Comparison of ENCODE assay signal across 23 mouse cellular contexts in the genomic region with DNA sequence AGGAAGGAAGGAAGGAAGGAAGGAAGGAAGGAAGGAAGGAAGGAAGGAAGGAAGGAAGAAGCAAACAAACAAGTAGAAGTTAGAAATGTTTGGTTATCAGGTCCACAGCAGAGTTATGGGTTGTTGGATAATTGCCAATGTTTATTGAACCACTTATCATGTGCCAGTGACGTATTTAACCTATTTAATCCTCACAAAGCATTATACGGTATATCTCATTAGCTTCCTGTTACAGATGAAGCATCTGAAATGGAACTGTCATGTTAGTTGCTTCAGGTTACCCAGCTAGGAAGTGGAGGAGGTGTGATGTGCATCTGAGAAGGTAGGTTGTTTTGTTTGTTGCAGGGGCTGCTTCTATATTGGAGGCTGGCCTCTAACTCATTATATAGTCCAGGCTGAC. TPM values are rescaled to one million over a fixed set of nuclear protein-coding genes. Genes with fewer than 3 reads are reported as not detected.
A peak's percentile ranks its signal among the peaks of the same experiment; 100 is the strongest.
DNase-seq lines count a peak whose midpoint lies in the region; ATAC-seq and TF ChIP-seq lines count a peak whose summit lies in the region.
"Had no signal": no experiment of that assay in that cellular context is flagged by ENCODE, and none has a peak within 500 bp of the region (broad histone marks: within the 10 kb centered on the region; RNA-seq: fewer than 3 reads in every experiment).

No protein-coding gene starts in this region.

- H3K27me3 ChIP-seq in liver, postnatal 0 days (ENCODE audit: insufficient read depth, low read length): no peaks in the 10 kb centered on the region
- H3K27me3 ChIP-seq in liver, embryonic 11.5 days (replicated peaks; ENCODE audit: control insufficient read depth, insufficient read depth, low read length): peaks cover 8% of the 10 kb centered on the region
- no peaks in the 10 kb centered on the region for H3K27me3 ChIP-seq in forebrain, postnatal 0 days (ENCODE audit: insufficient read depth, low read length)
- H3K27me3 ChIP-seq: CH12.LX had no signal

- peak overlapping the region; percentile 81 for H3K27ac ChIP-seq in liver, postnatal 0 days (ENCODE audit: low read depth)
- no peak overlapping the region for H3K27ac ChIP-seq in liver, embryonic 11.5 days (ENCODE audit: low read depth, low read length)
- no peak overlapping the region for H3K27ac ChIP-seq in forebrain, postnatal 0 days (ENCODE audit: low read depth, low read length)
- H3K27ac ChIP-seq: embryonic facial prominence, embryonic 10.5 days; embryonic facial prominence, embryonic 12.5 days; forebrain, embryonic 13.5 days; forebrain, embryonic 15.5 days had no signal

- 45% methylated on average over 2 of the region's 2 CpGs for WGBS in liver, postnatal 0 days (ENCODE audit: insufficient replicate concordance)
- 55% methylated on average over 2 of the region's 2 CpGs for WGBS in liver, embryonic 11.5 days
- 72% methylated on average over 2 of the region's 2 CpGs for WGBS in forebrain, postnatal 0 days

- H3K4me3 ChIP-seq in liver, postnatal 0 days (ENCODE audit: low read depth, low read length): peak overlapping the region; percentile 37
- H3K4me3 ChIP-seq in liver, embryonic 11.5 days (ENCODE audit: low read depth, low read length): no peak overlapping the region
- H3K4me3 ChIP-seq in forebrain, postnatal 0 days (ENCODE audit: low read depth, low read length): no peak overlapping the region
- H3K4me3 ChIP-seq: embryonic facial prominence, embryonic 10.5 days; embryonic facial prominence, embryonic 12.5 days; forebrain, embryonic 13.5 days; forebrain, embryonic 15.5 days had no signal

- H3K4me1 ChIP-seq in liver, postnatal 0 days (ENCODE audit: insufficient read depth): 0 out of 2 replicates have a peak, but pooled peaks cover 4% of the 10 kb centered on the region
- peaks cover 3% of the 10 kb centered on the region; the same call in 1 of the 2 replicates for H3K4me1 ChIP-seq in liver, embryonic 11.5 days (replicated peaks; ENCODE audit: control insufficient read depth, insufficient read depth, low read length)
- no peaks in the 10 kb centered on the region for H3K4me1 ChIP-seq in forebrain, postnatal 0 days (ENCODE audit: insufficient read depth)
- H3K4me1 ChIP-seq: embryonic facial prominence, embryonic 10.5 days; embryonic facial prominence, embryonic 12.5 days; forebrain, embryonic 13.5 days; forebrain, embryonic 15.5 days had no signal

- no peak for ATAC-seq in liver, postnatal 0 days
- ATAC-seq in liver, embryonic 11.5 days (replicated peaks; ENCODE audit: low FRiP score): no peak
- ATAC-seq in megakaryocyte-erythroid progenitor cell, adult 5-6 weeks (replicated peaks; ENCODE audit: low FRiP score, low TSS enrichment, poor library complexity, severe bottlenecking): peak; percentile 57
- ATAC-seq in forebrain, postnatal 0 days: no peak
- ATAC-seq: CD4-positive, CD25-positive, alpha-beta regulatory T cell, adult 4 months; forebrain, embryonic 13.5 days; forebrain, embryonic 15.5 days had no signal

- no peaks in the 10 kb centered on the region; the same call in 1 of the 2 replicates for H3K36me3 ChIP-seq in liver, postnatal 0 days (replicated peaks; ENCODE audit: insufficient read depth, low read length)
- H3K36me3 ChIP-seq in liver, embryonic 11.5 days (ENCODE audit: control insufficient read depth, insufficient read depth, low read length): no peaks in the 10 kb centered on the region
- H3K36me3 ChIP-seq in forebrain, postnatal 0 days (ENCODE audit: insufficient read depth): no peaks in the 10 kb centered on the region
- H3K36me3 ChIP-seq: embryonic facial prominence, embryonic 10.5 days; embryonic facial prominence, embryonic 12.5 days; forebrain, embryonic 15.5 days; G1E had no signal

- no peaks in the 10 kb centered on the region for H3K9me3 ChIP-seq in liver, postnatal 0 days (ENCODE audit: low read length)
- H3K9me3 ChIP-seq in liver, embryonic 11.5 days (ENCODE audit: control insufficient read depth, low read length): no peaks in the 10 kb centered on the region
- no peaks in the 10 kb centered on the region for H3K9me3 ChIP-seq in forebrain, postnatal 0 days (ENCODE audit: low read length)
- H3K9me3 ChIP-seq: embryonic facial prominence, embryonic 10.5 days; embryonic facial prominence, embryonic 12.5 days; forebrain, embryonic 13.5 days; forebrain, embryonic 15.5 days; G1E had no signal

- peak; percentile 11 for DNase-seq in heart, adult 11 months
- no peak for DNase-seq in heart, adult 9 months (ENCODE audit: low spot score in 2 of 2)
- DNase-seq in liver, postnatal 0 days: no peak
- no peak for DNase-seq in liver, embryonic 11.5 days (ENCODE audit: low spot score)
- DNase-seq in forebrain, postnatal 0 days: no peak
- DNase-seq: adrenal gland, adult 2 months; adrenal gland, postnatal 10 days; adrenal gland, postnatal 25 days; B cell, adult 2 months; cerebellum, adult 11-12 months; cerebellum, adult 2 months; cerebellum, adult 9-10 months; cerebellum, postnatal 10 days; cerebellum, postnatal 25 days had no signal

- no peak for TF ChIP-seq EP300 in liver, postnatal 0 days (IDR thresholded peaks at IDR 0.05; ENCODE audit: low read depth)

- peak overlapping the region; percentile 52 for H3K4me2 ChIP-seq in liver, postnatal 0 days (ENCODE audit: low read depth, low read length)
- H3K4me2 ChIP-seq in liver, embryonic 11.5 days: no peak overlapping the region
- no peak overlapping the region for H3K4me2 ChIP-seq in forebrain, postnatal 0 days (ENCODE audit: low read depth)
- H3K4me2 ChIP-seq: embryonic facial prominence, embryonic 12.5 days; forebrain, embryonic 13.5 days; forebrain, embryonic 15.5 days had no signal

- peak overlapping the region; percentile 53 for H3K9ac ChIP-seq in liver, postnatal 0 days (replicated peaks)
- H3K9ac ChIP-seq in liver, embryonic 11.5 days (ENCODE audit: low read depth, low read length): no peak overlapping the region
- no peak overlapping the region for H3K9ac ChIP-seq in forebrain, postnatal 0 days
- H3K9ac ChIP-seq: embryonic facial prominence, embryonic 12.5 days; forebrain, embryonic 13.5 days; forebrain, embryonic 15.5 days had no signal

- TF ChIP-seq CTCF in liver, postnatal 0 days (IDR thresholded peaks at IDR 0.05; ENCODE audit: low read depth): no peak
- no peak for TF ChIP-seq CTCF in forebrain, postnatal 0 days (IDR thresholded peaks at IDR 0.05; ENCODE audit: low read depth)

RNA-seq across cellular contexts. Expression of gene Pglyrp2, which starts 4.0 kb away (rescaled TPM):
- polyA plus RNA-seq in liver, postnatal 0 days (2015; fragmentation: Nextera tagmentation; extraction: Ambion mirVana): 48.4 and 53.7 TPM in 2 replicates
- 1.8 and 2.2 TPM in 2 replicates for polyA plus RNA-seq in liver, embryonic 11.5 days (2014; fragmentation: Nextera tagmentation; extraction: Ambion mirVana)
- total RNA-seq in megakaryocyte-erythroid progenitor cell, adult 5-6 weeks (2014; fragmentation: Nextera tagmentation): 1.5 and 3.0 TPM in 2 replicates
- total RNA-seq in megakaryocyte-erythroid progenitor cell, adult 5-6 weeks (2017): 2.7 and 3.3 TPM in 2 replicates
- not detected in 2 replicates for total RNA-seq in forebrain, postnatal 0 days (2014; rRNA removed)
- not detected in 2 replicates for polyA plus RNA-seq in forebrain, postnatal 0 days (2015; fragmentation: Nextera tagmentation; extraction: Ambion mirVana)
- polyA plus RNA-seq: cerebellum, adult 2 months; cortical plate, adult 2 months; embryonic facial prominence, embryonic 10.5 days; forebrain, embryonic 13.5 days; forebrain, embryonic 15.5 days had no signal

RNA-seq across cellular contexts. Expression of gene Rasal3, which starts 16.6 kb away (rescaled TPM):
- 2.9 and 3.1 TPM in 2 replicates for polyA plus RNA-seq in liver, postnatal 0 days (2015; fragmentation: Nextera tagmentation; extraction: Ambion mirVana)
- polyA plus RNA-seq in liver, embryonic 11.5 days (2014; fragmentation: Nextera tagmentation; extraction: Ambion mirVana): 7.5 and 8.7 TPM in 2 replicates
- total RNA-seq in megakaryocyte-erythroid progenitor cell, adult 5-6 weeks (2014; fragmentation: Nextera tagmentation): 49.4 and 57.4 TPM in 2 replicates
- total RNA-seq in megakaryocyte-erythroid progenitor cell, adult 5-6 weeks (2017): 19.9 and 20.8 TPM in 2 replicates
- total RNA-seq in forebrain, postnatal 0 days (2014; rRNA removed): 0.52 and 0.62 TPM in 2 replicates
- polyA plus RNA-seq in forebrain, postnatal 0 days (2015; fragmentation: Nextera tagmentation; extraction: Ambion mirVana): 0.20 and 0.54 TPM in 2 replicates

RNA-seq across cellular contexts. Expression of gene Wiz, which starts 30.8 kb away (rescaled TPM):
- polyA plus RNA-seq in liver, postnatal 0 days (2015; fragmentation: Nextera tagmentation; extraction: Ambion mirVana): 2.7 and 3.2 TPM in 2 replicates
- polyA plus RNA-seq in liver, embryonic 11.5 days (2014; fragmentation: Nextera tagmentation; extraction: Ambion mirVana): 25.7 and 26.4 TPM in 2 replicates
- 53.4 and 63.4 TPM in 2 replicates for total RNA-seq in megakaryocyte-erythroid progenitor cell, adult 5-6 weeks (2014; fragmentation: Nextera tagmentation)
- 6.1 and 6.9 TPM in 2 replicates for total RNA-seq in megakaryocyte-erythroid progenitor cell, adult 5-6 weeks (2017)
- total RNA-seq in forebrain, postnatal 0 days (2014; rRNA removed): 38.2 and 55.4 TPM in 2 replicates
- polyA plus RNA-seq in forebrain, postnatal 0 days (2015; fragmentation: Nextera tagmentation; extraction: Ambion mirVana): 35.4 and 42.0 TPM in 2 replicates

RNA-seq across cellular contexts. Expression of gene Cyp4f39, which starts 32.5 kb away (rescaled TPM):
- 0.22 and 0.32 TPM in 2 replicates for polyA plus RNA-seq in liver, postnatal 0 days (2015; fragmentation: Nextera tagmentation; extraction: Ambion mirVana)
- polyA plus RNA-seq in liver, embryonic 11.5 days (2014; fragmentation: Nextera tagmentation; extraction: Ambion mirVana): 0.15 and 0.27 TPM in 2 replicates
- 1.4 and 1.7 TPM in 2 replicates for total RNA-seq in megakaryocyte-erythroid progenitor cell, adult 5-6 weeks (2014; fragmentation: Nextera tagmentation)
- total RNA-seq in megakaryocyte-erythroid progenitor cell, adult 5-6 weeks (2017): 4.3 and 5.9 TPM in 2 replicates
- 0.54 and 2.0 TPM in 2 replicates for total RNA-seq in forebrain, postnatal 0 days (2014; rRNA removed)
- 0.47 and 0.70 TPM in 2 replicates for polyA plus RNA-seq in forebrain, postnatal 0 days (2015; fragmentation: Nextera tagmentation; extraction: Ambion mirVana)
- total RNA-seq: adrenal gland, adult 2 months; adrenal gland, postnatal 25 days had no signal
- polyA plus RNA-seq: adrenal gland, adult 2 months; cortical plate, adult 2 months; G1E had no signal

Comparison
In these comparisons a context has a peak if more than half of its experiments do, and no peak if none do; other contexts are left out.
1. RNA of gene Pglyrp2, which starts 4.0 kb away (polyA plus RNA-seq): 48.4 to 53.7 TPM in liver, postnatal 0 days; 1.8 to 2.2 TPM in liver, embryonic 11.5 days and not detected in forebrain, postnatal 0 days; every median in the first group is over 10 times any median in the second.